Mouse (Mus musculus): ENCODE data around the gene Ncoa7.

Gene Ncoa7

DNA sequence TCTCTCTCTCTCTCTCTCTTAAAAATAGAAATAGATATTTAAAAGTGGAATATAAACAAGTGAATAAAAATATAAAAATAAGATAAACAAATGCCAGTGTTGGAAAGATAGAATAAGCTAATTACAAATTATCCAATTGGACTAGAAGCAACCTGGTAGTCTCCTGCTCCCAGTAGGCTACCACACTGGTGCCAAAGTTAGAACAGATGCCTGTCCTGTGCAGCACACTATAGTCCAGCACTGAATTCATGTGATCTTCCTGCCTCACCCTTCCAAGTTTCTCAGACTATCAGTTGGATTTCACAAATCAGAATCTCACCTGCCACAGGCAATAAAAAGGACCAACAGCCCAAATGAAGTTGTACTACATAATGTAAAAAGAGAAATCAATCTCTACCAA lies 59.9 kb downstream of the Ncoa7 start:
- peak; percentile 32 for DNase-seq

DNA sequence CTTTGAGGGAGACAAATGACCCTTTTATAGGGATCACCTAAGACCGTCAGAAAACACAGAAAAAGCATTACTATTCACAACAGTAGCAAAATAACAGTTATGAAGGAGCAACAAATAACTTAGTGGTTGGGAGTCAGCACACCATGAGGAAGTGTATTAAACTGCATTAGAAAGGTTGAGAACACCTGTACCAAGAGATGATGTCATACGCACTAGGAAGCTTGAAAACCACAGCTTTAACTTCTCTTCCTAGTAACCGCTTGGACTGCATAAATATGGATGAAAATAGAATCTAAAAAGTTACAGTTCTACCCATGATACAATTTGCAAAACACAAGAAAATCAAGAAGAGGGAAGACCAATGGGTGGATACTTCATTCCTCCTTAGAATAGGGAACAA lies 64.7 kb downstream of the Ncoa7 start:
- DNase-seq: no peak

DNA sequence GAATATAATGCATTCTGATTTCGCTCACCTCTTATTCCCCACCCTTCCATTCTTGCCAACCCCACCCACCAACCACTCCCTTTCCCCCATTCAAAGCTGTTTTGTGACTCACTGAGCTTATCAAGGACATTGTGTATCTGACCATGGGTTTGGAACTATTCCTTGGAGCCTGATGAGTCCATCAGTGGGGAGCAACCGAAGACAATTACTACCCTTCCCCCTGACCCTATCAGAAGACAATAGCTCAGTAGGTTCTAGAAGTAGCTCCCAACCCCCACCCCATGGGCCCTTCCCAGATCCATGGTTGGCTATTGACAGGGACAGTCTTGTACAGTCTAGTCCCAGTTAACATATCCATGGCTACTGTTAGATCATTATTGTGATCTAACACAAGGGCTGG lies 65.8 kb downstream of the Ncoa7 start:
- DNase-seq: no peak

DNA sequence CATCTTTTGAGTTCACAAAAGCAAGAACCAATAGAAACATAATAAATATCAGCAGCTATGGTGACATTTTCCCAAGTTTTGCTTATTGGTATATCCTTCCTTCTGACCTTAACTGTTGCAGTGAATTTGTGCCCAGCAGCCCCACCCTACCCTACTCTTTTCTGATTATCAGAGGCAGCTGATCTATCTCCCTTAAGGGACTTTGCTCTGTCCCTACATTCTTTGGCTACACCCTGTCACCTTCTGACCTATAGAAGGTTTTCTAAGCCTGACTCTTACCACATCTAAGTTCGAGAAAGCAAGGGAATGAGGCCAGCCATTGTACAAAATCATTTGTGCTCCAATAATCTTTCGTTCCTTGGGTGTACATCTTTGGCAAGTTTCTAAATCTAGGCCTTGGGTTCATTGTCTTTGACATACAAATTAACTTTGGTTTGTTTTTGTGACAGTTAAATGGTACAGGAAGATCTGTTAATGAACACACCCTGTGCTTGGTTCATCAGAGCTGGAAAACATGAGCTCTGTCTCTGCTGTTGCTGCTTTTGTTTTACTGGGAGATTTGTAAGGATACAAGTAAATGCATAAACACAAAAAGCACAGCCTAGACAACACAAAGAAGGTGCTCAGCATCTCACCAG lies 69.9 kb downstream of the Ncoa7 start:
- DNase-seq: no peak

DNA sequence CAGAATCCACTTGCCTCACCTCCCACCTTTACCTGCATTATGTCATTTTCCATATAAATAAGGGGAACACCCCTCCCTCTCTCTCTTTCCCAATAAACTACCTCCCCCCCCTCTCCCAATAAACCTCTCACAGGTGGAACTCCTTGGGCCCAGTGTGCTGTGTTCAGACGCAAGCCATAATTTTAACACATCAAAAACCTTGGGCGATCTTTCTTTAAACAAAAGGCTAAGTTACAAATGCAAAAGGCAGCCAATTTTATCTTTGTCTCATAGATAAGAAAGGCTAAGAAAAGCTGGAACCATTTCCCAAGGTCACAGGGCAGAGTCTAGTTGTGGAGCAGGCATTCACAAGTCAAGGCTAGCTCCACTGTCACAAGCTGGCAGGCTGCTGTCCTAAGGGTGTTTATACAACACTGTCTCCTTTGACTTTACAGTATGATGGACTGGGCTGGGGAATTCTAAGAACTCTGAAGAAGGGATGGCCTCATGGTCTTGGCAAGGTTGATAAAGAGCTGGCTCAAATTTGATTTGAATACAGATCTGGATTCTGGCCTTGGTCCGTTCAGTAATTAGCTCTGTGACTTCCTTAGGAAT lies 71.7 kb downstream of the Ncoa7 start:
- no peak for DNase-seq

DNA sequence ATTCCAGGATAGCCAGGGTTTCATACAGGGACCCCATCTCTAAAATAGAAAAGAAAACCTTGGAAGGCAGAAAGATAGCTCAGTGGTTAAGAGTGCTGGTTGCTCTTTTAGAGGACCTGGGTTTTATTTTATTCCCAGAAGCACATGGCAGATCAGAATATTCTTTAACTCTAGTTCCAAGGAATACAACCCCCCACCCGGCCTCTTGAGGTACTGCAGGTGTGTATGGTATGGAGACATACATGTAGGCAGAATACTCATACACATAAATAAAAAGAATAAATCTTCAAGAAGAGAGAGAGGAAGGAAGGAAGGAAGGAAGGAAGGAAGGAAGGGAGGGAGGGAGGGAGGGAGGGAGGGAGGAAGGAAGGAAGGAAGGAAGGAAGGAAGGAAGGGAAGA lies 72.3 kb downstream of the Ncoa7 start:
- DNase-seq: no peak

DNA sequence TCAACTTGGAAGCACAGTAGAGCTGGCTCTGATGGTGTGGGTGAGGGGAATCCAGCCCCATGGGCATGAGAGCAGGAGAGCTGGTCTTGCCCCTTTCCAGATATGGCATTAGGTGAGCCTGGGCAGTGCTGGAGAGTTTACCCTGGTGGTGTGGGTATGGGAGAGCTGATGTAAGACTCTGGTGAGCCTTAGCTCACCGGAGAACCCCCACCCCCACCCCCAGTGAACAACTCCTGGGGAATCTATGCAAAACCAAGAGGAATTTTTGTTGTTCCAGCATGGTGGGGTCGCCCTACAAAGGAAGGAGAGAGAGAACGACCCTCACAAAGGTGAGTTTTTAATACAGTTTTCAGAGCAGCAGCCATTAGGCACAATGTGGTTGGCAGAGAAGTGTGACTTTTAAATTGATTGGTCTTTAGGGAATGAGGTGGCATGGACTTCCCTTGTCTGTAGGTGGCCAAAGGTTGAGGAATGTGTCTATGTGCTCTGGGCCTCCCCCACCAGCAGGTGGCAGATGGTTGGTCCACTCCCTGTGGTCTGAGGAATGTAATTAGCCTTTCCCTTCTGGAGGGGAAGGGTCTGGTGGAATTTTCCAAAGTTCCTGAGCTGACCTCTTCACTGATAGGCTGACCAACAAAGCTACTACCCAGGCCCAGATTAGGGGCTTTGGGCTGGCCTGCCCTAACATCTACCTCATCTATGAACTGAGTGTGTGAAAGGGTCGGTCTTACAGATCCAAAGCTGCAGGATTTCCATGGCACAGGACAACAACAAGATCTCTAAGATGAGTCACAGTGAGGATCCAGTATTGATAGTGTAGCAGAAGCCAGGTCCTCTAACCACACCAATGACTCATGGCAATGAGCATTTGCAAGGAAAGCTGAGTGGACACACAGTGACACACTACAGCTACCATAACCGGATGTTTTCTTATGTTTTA lies 73.7 kb downstream of the Ncoa7 start:
- DNase-seq: no peak

DNA sequence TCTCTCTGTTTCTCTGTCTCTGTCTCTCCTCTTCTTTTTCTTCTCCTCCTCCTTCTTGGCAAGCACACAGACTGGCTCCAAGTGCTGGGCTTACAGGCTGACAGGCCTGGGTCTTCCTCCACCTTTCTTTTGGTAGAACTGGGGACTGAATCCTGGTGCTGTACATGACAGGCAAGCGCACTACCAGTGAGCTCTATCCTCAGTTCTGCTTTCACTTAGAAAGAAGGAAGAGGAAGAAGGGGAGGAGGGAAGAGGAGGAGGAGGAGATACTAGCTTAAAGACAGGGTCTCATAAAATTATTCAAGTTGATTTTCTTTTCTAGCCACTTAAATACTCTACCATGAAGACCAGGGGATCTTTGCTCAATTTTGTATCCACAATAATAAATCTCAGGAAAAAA lies 80.1 kb downstream of the Ncoa7 start:
- DNase-seq: no peak

DNA sequence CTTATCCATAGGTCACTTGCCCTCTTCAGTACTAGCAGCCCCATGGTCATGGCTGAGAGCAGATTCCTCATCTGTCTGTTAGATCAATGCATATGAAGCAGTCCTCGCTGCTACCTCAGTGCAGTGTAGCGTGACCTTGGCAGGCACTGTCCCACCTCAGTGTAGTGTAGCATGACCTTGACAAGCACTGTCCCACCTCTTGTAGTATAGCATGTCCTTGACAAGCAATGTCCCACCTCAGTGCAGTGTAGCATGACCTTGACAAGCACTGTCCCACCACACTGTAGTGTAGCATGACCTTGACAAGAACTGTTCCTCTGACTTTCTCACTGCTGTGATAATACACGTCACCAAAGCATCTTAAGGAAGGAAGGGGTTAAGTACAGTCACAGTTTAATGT lies 82.6 kb downstream of the Ncoa7 start:
- DNase-seq: no peak

DNA sequence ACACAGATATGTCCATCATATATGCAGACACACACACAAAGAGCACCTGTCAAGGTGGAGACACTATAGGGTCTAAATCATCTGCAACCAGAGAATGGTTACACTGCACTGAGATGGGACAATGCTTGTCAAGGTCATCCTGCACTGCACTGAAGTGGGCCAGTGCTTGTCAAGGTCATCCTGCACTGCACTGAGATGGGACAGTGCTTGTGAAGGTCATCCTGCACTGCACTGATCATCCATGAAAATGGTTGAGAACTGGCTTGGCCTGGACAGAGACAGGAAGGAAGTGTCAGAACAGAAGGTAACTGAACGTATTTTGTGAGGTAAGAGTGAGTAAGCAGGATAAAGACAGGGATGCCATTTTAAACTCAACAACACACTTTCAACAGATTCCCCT lies 83.2 kb downstream of the Ncoa7 start:
- no peak for DNase-seq

DNA sequence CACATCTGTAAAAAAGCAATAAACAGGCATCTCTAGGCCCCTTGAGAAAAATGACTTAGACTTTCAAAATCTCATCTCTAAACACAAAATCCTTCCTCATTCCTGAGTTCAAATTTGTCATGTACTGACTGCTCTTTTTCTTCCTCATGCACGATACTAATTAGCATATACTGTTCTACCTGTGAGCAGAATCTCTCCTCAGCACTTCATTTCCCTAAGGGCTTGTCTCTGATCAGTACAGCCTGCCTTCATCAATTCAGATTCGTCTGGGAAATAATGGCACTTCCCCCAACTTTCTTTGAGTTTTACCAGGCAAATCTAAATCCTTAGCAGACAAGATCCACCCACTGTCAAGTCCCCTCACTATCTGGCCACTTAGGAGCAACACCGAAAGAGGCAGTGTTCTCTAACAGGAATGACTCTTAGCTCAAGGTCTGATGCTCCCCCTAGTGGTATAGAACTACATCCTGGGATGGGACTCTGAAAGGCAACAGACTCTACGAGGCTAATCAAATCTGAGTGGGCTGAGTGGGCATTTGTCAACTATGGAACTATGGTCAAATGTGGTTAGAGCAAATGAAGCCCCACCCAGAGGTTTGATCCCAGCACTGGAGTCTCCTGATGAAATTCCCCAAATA lies 84.3 kb downstream of the Ncoa7 start:
- peak; percentile 27 for DNase-seq

DNA sequence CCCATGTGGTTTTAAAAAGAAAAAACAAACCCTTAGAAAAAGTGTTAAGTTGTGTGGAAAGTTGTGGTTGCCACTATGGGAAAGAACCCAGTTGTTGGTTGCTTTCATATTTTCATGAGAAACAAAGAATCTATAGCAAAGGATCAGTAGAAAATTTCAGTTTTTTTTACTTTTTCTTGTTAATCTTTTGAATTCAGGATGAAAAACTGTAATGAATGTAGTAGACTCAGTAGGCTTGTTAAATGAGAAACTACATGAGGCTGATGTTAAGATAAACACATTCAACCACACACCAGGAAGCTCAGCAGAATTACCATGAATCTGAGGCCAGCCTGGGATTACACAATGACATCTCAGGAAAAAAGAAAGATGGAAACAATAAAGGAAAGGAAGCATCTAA lies 87.0 kb downstream of the Ncoa7 start:
- no peak for DNase-seq

DNA sequence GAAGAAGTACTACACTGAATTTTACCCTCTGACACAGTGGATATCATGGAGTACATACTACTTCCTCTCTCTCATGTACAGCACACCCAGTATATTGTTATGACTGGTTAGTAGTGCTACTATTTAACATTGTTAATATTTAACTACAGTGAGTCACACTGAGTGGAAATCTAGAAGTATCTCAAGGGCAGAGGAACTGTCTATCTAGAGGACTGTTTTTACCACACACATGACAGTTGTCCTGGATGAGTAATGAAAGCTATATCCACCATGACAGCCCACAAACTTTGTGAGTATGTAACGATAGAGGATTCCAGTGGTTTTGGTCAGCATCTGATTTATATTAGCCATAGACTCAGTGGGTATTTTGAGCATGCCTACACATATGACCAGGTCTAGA lies 90.6 kb downstream of the Ncoa7 start:
- DNase-seq: no peak

DNA sequence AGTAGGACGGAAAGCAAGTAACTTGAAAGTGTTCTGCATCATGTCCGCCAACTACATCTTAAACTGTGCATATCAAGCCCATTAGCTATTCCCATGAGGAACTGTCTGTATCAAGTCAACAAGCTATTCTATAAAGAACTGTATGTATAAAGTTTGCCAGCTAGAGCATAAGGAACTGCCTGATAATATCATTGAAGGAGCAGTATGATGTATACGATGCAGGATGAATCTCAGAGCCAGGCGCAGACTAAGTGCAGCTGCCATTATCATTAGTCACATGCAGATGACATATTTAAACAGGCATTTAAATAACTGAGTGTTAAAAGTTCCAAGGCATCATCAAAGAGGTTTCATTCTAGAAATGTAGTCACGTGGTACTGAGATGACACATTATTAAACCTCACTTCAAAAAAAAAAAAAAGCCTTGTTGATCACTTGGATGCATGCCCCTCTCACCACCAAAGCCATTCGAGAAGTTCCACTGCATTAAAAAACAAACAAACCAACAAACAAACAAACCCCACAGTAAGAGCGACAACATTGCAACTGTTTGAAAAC lies 93.2 kb downstream of the Ncoa7 start:
- no peak for DNase-seq

DNA sequence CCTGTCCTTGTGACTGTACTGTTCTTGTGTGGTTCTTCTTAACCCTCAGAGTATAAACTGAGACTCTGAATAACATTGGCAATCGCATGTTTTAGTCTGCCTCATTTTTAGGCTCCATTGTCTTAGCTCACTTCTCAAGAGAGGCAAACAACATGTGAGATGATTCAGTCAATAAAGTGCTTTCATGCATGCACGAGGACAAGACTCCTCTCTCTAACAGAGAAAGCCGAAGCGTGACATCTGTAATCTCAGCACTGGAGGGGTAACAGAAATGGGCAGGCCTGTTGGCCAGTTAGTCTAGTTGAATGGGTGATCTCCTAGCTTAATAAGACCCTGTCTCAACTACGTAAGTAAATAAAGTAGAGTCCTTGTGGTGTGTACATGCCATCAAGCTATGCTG lies 95.1 kb downstream of the Ncoa7 start:
- DNase-seq: no peak

DNA sequence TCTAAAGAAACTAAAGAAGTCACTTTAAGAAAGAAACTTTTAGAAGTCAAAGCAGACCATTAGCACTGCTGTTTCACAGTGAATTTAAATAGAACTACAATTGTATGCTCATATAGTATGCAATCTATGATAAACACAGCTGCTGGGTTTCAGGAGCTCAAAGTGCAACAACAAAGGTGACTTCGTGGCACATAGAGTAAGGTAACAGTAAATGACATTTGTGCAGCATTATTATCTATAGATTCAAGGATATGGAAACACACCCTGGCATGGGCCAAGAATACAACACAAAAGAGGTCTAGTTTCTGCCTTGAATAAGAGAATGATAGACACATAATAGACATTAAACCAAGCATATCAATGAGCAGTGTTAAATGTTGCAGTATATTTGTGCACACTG lies 100.5 kb downstream of the Ncoa7 start:
- DNase-seq: no peak

DNA sequence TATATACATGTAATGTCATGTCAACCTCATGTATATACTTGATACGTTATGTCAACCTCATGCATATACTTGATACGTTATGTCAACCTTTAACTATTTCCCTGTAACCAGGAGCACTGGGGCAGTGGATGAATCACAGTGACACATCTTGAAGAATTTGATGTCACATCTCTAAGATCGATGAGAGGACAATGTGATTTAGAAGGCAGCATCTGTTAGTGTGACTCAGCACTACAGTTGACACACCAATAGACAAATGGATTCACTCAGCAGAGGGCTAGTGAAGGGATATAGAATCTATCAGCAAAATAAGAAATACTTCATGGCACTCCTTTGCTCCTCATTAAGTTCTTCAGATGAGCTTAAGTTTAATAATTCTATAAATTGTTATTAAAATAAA lies 116.3 kb downstream of the Ncoa7 start:
- no peak for DNase-seq

DNA sequence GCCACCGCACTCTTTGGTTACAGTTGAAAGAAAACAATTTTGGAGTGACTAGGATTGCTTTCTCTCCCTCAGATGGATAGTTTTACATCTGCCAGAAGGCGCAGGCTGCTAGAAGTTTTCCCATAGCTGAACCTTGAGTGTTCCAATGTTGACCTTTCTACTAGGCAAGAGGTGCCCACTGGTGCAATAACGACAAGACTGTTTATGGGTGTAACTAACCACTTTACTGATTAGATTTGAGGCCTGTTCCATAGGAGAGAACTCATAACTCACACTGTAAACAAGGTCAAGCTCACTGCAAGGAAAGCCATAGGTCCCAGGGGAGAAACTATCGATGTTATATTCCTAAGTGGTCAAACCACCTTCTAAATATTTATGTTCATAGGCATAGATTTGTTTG lies 119.7 kb downstream of the Ncoa7 start:
- DNase-seq: no peak

DNA sequence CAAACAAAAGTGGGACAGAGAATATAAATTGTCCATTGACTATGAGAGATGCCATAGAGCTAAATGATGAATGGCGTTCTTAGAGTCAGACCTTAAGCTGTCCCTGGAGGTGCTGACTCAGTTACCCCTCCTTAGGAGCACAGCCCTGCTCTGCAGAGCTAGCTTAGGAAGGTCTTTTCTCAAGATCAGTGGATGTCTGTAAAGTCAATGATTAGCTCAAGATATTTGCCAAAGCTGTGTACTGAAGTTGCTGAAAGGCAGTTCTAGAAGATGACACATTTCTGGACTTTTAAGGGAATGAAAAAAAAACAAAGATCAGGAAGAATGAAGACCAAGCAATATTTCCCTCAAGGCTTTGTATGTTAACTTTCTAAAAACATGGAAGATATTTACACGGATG lies 123.4 kb downstream of the Ncoa7 start:
- DNase-seq: no peak

DNA sequence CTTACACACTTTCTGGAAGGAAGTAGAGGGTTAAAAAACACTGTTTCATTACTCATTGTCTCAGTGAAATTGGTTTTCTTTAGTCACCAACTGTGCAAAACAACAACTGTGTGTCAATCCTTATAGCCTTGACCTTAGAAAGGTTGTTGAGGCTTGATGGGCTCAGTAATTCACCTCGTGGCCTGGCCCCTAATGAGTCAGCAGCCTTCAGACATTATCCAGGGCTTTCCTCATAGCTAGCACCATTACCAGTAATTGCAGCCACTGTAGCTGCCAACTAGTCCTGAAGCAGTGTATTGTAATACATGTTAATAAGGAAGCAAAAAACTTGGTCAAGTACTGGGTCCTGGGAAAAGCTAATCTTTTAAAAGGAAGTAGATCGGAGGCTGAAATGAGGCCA lies 125.1 kb downstream of the Ncoa7 start:
- no peak for DNase-seq

DNA sequence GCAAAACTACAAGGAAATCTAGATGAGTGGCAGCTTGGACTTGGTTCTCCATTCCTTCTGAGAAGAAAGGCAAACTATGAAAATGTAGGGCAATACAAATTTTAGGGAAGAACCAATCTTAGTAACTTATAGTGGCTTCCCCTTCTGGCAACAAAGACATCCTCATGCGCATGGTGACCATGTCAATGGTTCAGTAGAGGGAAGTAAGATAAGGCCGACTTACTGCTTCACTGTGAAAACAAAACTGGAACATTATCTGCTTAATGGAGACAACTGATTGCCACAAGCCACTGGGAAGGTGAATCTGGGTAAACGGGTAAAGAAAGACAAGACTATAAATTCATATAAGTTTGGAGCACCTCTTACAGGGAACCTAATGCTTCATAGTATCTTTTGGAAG lies 128.3 kb downstream of the Ncoa7 start:
- DNase-seq: no peak

DNA sequence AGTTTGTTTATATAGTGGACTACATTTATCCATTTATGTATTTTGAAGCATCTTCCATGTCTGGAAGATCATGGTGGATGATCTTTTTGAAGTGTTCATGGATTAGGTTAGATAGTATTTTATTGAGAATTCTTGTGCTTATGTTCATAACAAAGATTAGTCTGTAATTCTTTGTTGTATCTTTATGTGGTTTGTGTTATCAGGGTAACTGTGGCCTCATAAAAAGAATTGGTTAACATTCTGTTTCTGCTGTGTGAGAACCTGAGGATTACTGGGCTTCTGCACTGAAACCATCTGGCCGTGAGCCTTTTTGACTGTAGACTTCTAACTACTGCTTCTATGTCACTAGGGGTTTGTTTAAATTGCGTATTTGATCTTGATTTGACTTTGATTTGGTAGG lies 136.5 kb downstream of the Ncoa7 start:
- DNase-seq: no peak

DNA sequence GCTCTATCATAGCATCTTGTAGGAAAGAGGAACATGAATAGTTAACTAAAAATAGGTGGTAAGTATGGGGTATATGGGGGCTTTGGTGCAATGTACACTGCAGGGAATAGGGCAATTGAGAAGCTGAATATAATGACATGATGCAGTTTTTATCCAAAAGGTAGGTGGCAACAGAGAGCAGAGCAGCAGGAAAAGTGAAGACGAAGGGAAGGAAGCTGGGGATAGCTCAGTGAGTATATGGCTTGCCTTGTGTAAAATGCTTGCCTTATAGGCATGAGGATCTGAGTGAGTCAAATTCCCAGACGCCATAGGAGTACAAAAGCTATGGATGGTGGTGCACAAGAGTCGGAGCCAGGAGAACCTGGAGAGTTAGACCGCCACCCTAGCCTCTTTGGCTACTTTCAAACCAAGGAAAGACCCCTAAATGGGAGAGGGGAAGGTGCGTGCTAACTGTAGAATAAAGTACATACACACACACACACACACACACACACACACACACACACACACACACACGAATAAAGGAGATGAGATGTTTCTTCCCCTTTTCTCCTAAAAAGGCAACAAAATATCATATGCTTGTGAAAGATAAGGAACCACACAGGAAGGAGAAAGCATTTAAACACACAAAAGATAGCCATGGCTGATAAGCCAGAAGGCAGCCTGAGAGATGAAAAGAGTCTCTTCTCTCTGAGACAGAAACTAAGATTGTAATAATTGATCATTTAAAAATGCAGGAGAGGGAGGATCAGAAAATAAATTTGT lies 142.4 kb downstream of the Ncoa7 start:
- DNase-seq: peak; percentile 5

Measured in cerebellum, adult 11 months (tissue).